Comparison of ENCODE assay signal across 1 mouse cellular context in the genomic region with DNA sequence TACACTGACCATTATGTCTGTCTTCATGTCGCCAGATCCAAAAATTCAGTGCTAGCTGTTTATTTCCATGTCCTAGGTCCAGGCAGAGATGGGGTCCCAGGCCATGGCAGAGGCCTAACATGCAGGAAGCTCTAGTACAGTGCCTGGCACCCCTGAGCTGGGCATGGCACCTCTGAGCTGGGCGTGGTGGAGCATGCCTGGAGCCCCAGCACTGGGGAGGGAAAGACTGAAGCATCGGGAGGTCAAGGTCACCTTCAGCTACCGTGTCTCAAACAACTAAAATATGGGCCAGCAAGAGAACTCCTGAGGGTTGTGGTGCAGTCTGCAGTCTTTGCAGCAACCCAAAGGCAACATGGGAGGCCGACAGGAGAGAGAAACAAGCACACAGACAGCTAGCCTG.
TF ChIP-seq lines count a peak whose summit lies in the region.

No protein-coding gene starts in this region.

TF ChIP-seq in MEL, 35 proteins besides CTCF, POLR2A, EP300 and RAD21:
- TF ChIP-seq MAFK (IDR thresholded peaks at IDR 0.05; ENCODE audit: borderline replicate concordance, low read depth, low read length) (no peak), TCF12 (IDR thresholded peaks at IDR 0.05; ENCODE audit: low read depth, low read length) (no peak), MXI1 (IDR thresholded peaks at IDR 0.05; ENCODE audit: low read depth, low read length) (no peak), TAL1 (IDR thresholded peaks at IDR 0.05; ENCODE audit: low read length) (no peak), USF2 (IDR thresholded peaks at IDR 0.05; ENCODE audit: borderline replicate concordance in 1 of 2, insufficient read depth in 1 of 2, low read depth in 1 of 2, low read length in 2 of 2) (no peak), GABPA (IDR thresholded peaks at IDR 0.05; ENCODE audit: low read depth, low read length) (no peak)
